Mouse (Mus musculus) limb, embryonic 11.5 days (tissue): ENCODE results near the gene Ccl3. TPM values are rescaled to one million over a fixed set of nuclear protein-coding genes. Genes with fewer than 3 reads are reported as not detected.

Experiments
- ATAC-seq: fragments of 200-750 bp; cut with Nextera tagmentation; 2 replicates; pipeline ENCODE4 v1.8.0; 2017; ENCODE audit warnings: low read depth; ENCODE audit not compliant: insufficient number of reproducible peaks, low FRiP score, low TSS enrichment
- DNase-seq: peaks from one replicate; pipeline ENCODE4 v3.0.0-alpha.2; 2015; ENCODE audit warnings: low spot score
- H3K27ac ChIP-seq: fragments of 300-500 bp; sonication (generic); replicated peaks from 2 replicates; pipeline ENCODE4 v1.5.1; 2014; ENCODE audit warnings: low read depth, mild to moderate bottlenecking, low read length
- H3K27me3 ChIP-seq: fragments of 300-500 bp; sonication (generic); 2 replicates; pipeline ENCODE4 v1.6.1; 2014; ENCODE audit warnings: mild to moderate bottlenecking, low read length, mixed read lengths; ENCODE audit not compliant: control insufficient read depth, insufficient read depth
- H3K36me3 ChIP-seq: fragments of 300-500 bp; sonication (generic); 2 replicates; pipeline ENCODE4 v1.6.1; 2014; ENCODE audit warnings: mild to moderate bottlenecking, low read length, moderate library complexity, mixed read lengths; ENCODE audit not compliant: control insufficient read depth, insufficient read depth
- H3K4me1 ChIP-seq: fragments of 300-500 bp; sonication (generic); 2 replicates; pipeline ENCODE4 v1.6.1; 2014; ENCODE audit warnings: low read length, mixed read lengths; ENCODE audit not compliant: control insufficient read depth, insufficient read depth
- H3K4me2 ChIP-seq: fragments of 300-500 bp; sonication (generic); 2 replicates; pipeline ENCODE4 v1.6.1; 2014; ENCODE audit warnings: low read depth, mild to moderate bottlenecking, moderate library complexity; ENCODE audit not compliant: severe bottlenecking
- H3K4me3 ChIP-seq: fragments of 300-500 bp; sonication (generic); 2 replicates; pipeline ENCODE4 v1.5.1; 2014; ENCODE audit warnings: low read depth, low read length
- H3K9ac ChIP-seq: fragments of 300-500 bp; sonication (generic); 2 replicates; pipeline ENCODE4 v1.6.1; 2014; ENCODE audit warnings: mild to moderate bottlenecking, low read length
- H3K9me3 ChIP-seq: fragments of 300-500 bp; sonication (generic); 2 replicates; pipeline ENCODE4 v1.6.1; 2016; ENCODE audit warnings: low read length; ENCODE audit not compliant: control insufficient read depth
- WGBS: fragments of 180-500 bp; shearing (Covaris S2); extraction: QIAGEN DNeasy Blood & Tissue Kit; methylation state at CpG from one replicate; pipeline ENCODE4 v1.1.7; 2014; 5-methylcytosine and 5-hydroxymethylcytosine counted together
- polyA plus RNA-seq: library from polyadenylated mRNA; unstranded; fragments of >200 nt; fragmentation: Nextera tagmentation; extraction: Ambion mirVana; gene quantifications from 2 replicates; pipeline ENCODE4 v1.2.1, GENCODE M21; 2014

Gene Ccl3
- polyA plus RNA-seq, 1 experiment from 2014 or later = 0.20 TPM

DNA sequence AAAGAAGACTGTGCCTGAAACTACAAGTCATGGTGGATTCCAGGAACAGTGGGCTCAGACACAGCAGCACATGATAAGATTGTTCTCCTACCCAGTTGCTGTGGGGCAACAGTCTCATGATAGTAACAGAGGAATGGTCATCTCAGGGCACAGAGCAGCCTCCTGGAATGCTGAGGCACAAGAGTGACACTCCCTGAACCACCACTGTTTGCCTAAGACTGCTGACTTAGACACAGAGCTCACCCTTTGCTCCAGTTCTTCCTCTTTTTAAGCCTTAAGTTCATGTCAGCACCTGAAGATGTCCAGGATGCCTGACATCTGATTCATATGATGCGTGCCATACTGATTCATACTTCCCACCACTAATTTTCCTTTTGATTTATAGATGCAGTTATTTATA is 32.6 kb downstream of the Ccl3 start:
- no peaks in the 10 kb centered on the region for H3K36me3 ChIP-seq
- no peak overlapping the region for H3K9ac ChIP-seq
- H3K27me3 ChIP-seq = no peaks in the 10 kb centered on the region
- WGBS = 95% methylated on average over 1 of the region's 1 CpGs
- H3K9me3 ChIP-seq = no peaks in the 10 kb centered on the region
- no peak for ATAC-seq
- no peak for DNase-seq
- H3K27ac ChIP-seq = no peak overlapping the region
- no peak overlapping the region for H3K4me3 ChIP-seq
- no peaks in the 10 kb centered on the region for H3K4me1 ChIP-seq
- no peak overlapping the region for H3K4me2 ChIP-seq

DNA sequence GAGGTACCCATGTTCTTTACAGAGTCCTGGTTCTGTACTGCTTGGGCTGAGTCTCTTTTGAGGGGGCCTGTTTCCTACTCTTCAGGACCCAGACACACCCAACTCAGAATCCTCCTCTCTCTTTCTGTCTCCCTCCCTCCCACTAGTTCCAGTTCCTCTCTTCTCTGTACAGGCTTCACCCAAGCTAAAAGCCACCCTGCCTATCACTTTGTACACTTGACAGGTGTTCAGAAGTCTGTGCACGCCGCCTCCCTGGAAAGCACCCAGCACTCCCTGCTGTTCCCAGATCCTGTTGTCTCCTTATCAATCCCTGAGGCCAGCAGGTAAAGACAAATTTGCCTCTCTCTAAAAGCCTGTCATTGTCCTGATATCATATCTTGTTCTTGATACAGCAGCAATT is 38.3 kb downstream of the Ccl3 start:
- DNase-seq = no peak
- no peak for ATAC-seq
- WGBS = 83% methylated on average over 2 of the region's 2 CpGs

DNA sequence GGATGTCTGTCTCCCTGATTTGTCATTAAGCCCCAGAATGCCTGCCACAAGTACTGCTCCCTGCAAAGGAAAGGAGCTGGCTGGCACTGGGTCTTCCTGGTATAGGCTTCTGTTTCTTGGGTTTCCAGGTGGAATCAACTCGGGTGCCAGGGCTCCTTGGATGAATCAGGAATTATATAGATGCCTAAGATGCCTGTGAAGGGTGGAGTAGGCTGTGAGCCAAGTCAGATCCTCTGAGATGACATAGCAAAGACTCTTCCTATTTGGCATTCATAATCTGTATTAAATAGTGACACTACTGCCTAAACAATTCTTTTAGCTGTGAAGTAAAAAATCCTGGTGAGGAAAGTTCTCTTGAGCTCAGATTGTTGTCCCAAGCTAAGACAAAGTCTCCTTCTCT is 42.8 kb downstream of the Ccl3 start:
- no peaks in the 10 kb centered on the region for H3K36me3 ChIP-seq
- H3K4me1 ChIP-seq = no peaks in the 10 kb centered on the region
- H3K4me3 ChIP-seq = no peak overlapping the region
- no peak overlapping the region for H3K9ac ChIP-seq
- ATAC-seq = no peak
- no peaks in the 10 kb centered on the region for H3K9me3 ChIP-seq
- no peak overlapping the region for H3K27ac ChIP-seq
- WGBS = 61% methylated on average over 1 of the region's 1 CpGs
- no peak overlapping the region for H3K4me2 ChIP-seq
- no peaks in the 10 kb centered on the region for H3K27me3 ChIP-seq
- no peak for DNase-seq

More for the DNA sequence above, 38.3 kb downstream of the Ccl3 start:
- H3K4me1 ChIP-seq = no peaks in the 10 kb centered on the region
- no peaks in the 10 kb centered on the region for H3K9me3 ChIP-seq
- no peaks in the 10 kb centered on the region for H3K27me3 ChIP-seq
- no peak overlapping the region for H3K27ac ChIP-seq
- no peak overlapping the region for H3K9ac ChIP-seq
- H3K4me2 ChIP-seq = no peak overlapping the region
- H3K36me3 ChIP-seq = no peaks in the 10 kb centered on the region
- no peak overlapping the region for H3K4me3 ChIP-seq

DNA sequence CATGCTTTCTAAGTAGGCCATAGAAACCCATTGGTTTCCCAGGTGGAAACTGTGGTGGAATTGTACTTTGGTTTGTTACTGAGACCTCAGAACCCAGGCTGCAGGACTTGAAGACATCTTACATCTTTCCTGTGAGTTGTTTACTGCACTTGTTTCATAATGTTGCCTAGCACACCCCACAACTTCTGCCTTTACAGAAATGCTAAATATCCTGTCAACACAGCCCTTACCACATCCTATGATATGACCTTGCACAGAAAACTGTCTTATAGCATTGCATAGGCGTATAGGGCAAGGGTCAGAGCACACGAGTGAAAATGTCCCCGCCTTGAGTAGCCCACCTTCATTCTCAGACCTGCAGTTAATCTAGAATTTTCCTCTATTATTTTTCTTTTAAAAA is 43.6 kb downstream of the Ccl3 start:
- 89% methylated on average over 3 of the region's 3 CpGs for WGBS
- Histone ChIP-seq H3K4me2 (no peak overlapping the region), H3K9ac (no peak overlapping the region), H3K27ac (no peak overlapping the region), H3K27me3 (no peaks in the 10 kb centered on the region), H3K9me3 (no peaks in the 10 kb centered on the region), H3K36me3 (no peaks in the 10 kb centered on the region), H3K4me3 (no peak overlapping the region), H3K4me1 (no peaks in the 10 kb centered on the region)
- ATAC-seq (no peak), DNase-seq (no peak)

DNA sequence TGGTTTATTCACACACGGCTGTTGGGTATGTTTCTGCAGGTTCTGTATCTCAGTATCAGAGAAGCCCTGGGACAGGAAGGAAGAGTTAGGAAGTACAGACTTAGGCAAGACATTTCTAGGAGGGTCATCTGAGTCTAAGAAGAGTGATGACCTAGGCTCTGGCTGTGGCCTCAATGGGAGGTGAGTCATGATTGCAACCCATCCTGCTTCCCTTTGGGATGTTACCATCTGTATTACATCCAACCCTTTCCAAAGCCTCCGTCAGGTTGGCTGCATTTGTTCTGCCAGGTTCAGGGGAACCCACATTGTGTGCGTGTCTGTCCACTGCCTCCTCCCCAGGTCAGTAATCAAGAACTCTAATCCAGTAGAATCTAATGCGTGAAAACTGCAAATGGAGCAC is 44.5 kb downstream of the Ccl3 start:
- Histone ChIP-seq H3K4me3 (no peak overlapping the region), H3K36me3 (no peaks in the 10 kb centered on the region), H3K27me3 (no peaks in the 10 kb centered on the region), H3K4me2 (no peak overlapping the region), H3K27ac (no peak overlapping the region), H3K4me1 (no peaks in the 10 kb centered on the region), H3K9me3 (no peaks in the 10 kb centered on the region), H3K9ac (no peak overlapping the region)
- no peak for ATAC-seq
- no peak for DNase-seq
- 92% methylated on average over 4 of the region's 4 CpGs for whole genome bisulfite sequencing

DNA sequence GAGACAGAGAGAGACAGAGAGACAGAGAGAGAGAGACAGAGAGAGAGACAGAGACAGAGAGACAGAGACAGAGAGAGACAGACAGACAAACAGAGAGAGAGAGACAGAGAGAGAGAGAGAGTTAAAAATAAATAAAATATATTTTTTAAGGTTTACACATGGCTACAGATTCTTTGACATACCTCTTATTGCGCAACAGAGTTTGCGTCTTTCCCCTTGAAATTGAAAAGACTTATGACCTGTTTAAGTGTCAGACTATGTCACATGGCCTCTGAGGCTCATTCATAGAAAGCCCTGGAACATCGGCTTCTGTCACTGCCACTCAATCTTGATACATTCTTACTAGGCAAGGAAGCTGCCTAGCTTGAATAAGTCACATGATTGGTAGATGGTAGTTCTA is 45.8 kb downstream of the Ccl3 start:
- Histone ChIP-seq H3K9me3 (no peaks in the 10 kb centered on the region), H3K27ac (no peak overlapping the region), H3K4me1 (no peaks in the 10 kb centered on the region), H3K36me3 (no peaks in the 10 kb centered on the region), H3K4me3 (no peak overlapping the region), H3K9ac (no peak overlapping the region), H3K4me2 (no peak overlapping the region), H3K27me3 (no peaks in the 10 kb centered on the region)
- DNase-seq = no peak
- no peak for ATAC-seq
- WGBS = 96% methylated on average over 3 of the region's 3 CpGs

DNA sequence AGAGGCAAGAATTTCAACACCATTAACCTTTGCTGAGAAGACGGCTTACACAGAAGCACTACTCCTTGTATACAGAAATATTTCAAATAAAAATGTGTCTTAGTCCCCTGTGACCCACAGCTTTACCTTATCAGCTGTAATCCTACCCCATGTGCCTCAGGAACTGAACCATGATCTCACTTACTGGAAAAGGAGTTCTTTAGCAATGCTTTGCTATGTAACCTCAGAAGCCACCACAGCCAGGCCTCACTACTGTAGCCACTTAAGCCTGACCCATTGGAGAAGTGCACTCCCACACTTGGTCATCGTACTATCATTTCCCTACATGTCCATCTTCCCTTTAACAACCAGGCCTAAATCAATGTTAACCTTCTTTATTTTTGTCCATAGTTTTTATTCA is 48.6 kb downstream of the Ccl3 start:
- WGBS = 86% methylated on average over 2 of the region's 2 CpGs
- no peak for ATAC-seq

DNA sequence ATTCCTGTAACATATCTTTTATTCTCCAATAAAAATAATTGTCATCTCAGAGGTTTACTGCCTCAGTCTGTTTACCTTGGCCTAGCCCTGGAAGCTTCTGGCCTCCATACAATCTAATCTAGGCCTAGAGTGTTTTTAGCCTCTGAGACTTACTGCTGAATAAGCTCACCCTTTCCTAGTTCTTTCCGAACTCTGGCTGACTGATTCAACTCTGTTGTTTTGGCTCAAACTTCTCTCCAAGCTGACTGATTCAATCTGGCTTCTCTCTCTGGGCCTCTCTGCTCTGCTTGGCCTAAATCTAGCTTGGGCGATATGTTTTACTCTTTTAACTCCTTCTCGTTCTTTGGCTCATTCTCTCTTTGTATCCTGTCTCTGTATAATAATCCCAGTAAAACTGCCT is 50.2 kb downstream of the Ccl3 start:
- no peak overlapping the region for H3K9ac ChIP-seq
- no peak overlapping the region for H3K4me2 ChIP-seq
- no peaks in the 10 kb centered on the region for H3K9me3 ChIP-seq
- H3K36me3 ChIP-seq = no peaks in the 10 kb centered on the region
- no peaks in the 10 kb centered on the region for H3K27me3 ChIP-seq
- WGBS = 92% methylated on average over 3 of the region's 3 CpGs
- DNase-seq (no peak), ATAC-seq (no peak)
- H3K27ac ChIP-seq = no peak overlapping the region
- H3K4me3 ChIP-seq = no peak overlapping the region
- no peaks in the 10 kb centered on the region for H3K4me1 ChIP-seq

More for the DNA sequence above, 48.6 kb downstream of the Ccl3 start:
- no peak overlapping the region for H3K27ac ChIP-seq
- no peak overlapping the region for H3K4me3 ChIP-seq
- H3K4me1 ChIP-seq = no peaks in the 10 kb centered on the region
- H3K9ac ChIP-seq = no peak overlapping the region
- no peaks in the 10 kb centered on the region for H3K27me3 ChIP-seq
- H3K4me2 ChIP-seq = no peak overlapping the region
- DNase-seq = no peak
- H3K36me3 ChIP-seq = no peaks in the 10 kb centered on the region
- H3K9me3 ChIP-seq = no peaks in the 10 kb centered on the region

DNA sequence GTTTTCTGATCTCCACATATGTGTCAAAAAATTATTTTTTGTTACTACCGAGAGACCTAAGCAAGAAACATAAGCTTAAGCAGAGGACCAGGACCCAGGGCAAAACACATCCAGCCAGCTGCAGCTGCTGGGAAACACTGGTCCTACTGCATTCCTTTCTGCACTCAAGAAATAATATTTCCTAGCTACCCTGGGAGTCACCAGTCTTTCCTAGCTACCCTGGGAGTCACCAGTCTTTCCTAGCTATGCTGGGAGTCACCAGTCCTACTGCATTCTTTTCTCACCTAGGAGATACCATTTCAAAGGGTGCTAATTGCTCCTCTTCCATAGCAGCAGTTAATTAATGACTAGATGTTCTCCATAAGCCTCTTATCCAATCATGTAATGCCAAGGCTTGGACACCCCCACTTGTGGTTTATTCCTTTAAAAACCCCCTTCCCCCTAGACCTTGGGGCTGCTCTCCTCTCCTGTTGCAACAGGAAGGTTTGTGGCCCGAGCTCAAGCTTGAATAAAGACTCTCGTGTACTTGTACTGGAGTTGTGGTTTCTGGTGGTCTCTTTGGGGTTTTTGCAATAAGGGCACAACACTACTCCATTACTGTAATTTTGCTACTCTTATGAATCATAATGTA is 50.8 kb downstream of the Ccl3 start:
- 73% methylated on average over 3 of the region's 3 CpGs for WGBS
- DNase-seq (no peak), ATAC-seq (no peak)
- H3K9ac ChIP-seq = no peak overlapping the region
- no peaks in the 10 kb centered on the region for H3K4me1 ChIP-seq
- no peak overlapping the region for H3K4me3 ChIP-seq
- no peaks in the 10 kb centered on the region for H3K36me3 ChIP-seq
- no peak overlapping the region for H3K4me2 ChIP-seq
- H3K9me3 ChIP-seq = no peaks in the 10 kb centered on the region
- H3K27me3 ChIP-seq = no peaks in the 10 kb centered on the region
- no peak overlapping the region for H3K27ac ChIP-seq
